Mouse (Mus musculus) frontal cortex, postnatal 14 days (tissue): ENCODE measurements at regions not wholly inside any gene's neighbourhood (a gene's known extent, or its start where the extent isn't known, plus 50 kb on each side); places are given as distances from the start of the nearest gene placed in this dataset.

Experiments used
- DNase-seq, 2 experiments: peaks; one replicate each; pipeline ENCODE4 v3.0.0; 2022; ENCODE audit warnings: low spot score in 2 of 2

DNA sequence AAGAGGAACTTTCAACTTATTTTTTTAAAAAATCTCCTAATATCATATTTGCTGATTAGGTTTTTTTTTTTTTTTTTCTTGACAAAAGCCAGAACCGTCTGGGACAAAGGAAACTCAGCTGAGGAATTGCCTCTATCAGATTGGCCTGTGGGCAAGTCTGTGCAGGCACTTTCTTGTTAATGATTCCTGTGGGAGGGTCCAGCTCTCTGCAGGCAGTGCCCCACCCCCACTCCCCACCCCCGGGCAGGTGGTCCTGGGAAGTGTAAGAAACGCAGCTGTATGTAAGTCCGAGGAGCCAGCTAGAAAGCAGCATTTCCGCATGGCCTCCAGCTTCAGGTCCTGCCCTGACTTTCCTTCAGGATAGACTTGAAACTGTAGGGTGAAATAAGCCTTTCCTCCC, 377.7 kb downstream of the Sox2 start:
- DNase-seq: no peak

DNA sequence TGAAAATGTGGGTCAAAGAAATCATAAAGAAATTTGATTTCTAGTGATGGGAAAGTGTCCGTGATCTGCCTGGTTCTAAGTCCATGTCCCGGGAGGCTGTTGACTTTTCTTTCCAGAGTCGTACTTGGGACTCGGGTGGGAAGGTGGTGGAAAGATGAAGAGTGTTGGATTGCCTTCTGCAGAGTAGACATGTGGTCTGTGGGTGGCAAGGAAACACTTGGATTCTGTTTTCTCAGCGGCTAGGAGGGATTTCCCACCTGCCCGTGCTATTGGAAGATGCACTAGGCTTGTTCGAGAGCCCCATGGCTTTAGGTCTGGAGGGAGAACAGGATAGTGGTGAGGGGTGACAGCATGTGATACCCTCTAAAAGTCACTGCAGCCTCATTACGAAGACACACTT, 379.7 kb downstream of the Sox2 start:
- peak in 1 of 2 experiments; percentile 3 for DNase-seq

DNA sequence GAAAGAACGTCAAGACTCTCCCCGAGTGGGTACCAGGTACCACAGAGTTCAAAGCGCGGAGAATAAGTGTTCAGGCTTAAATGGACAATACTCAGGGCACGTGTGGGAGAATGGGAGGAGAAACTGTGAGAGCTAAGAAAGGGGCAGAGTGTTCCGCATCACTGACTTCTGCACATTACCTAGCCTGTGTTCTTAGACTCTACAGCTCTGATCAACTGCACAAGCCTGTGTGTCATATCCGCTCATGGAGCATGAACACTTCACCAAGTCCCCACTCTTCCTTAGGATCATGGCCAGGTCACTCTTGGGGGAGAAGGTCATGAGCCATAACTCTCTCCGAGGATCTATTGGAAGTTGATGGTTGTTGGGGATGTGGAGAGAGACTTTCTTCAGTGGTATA, 383.4 kb downstream of the Sox2 start:
- DNase-seq: no peak

DNA sequence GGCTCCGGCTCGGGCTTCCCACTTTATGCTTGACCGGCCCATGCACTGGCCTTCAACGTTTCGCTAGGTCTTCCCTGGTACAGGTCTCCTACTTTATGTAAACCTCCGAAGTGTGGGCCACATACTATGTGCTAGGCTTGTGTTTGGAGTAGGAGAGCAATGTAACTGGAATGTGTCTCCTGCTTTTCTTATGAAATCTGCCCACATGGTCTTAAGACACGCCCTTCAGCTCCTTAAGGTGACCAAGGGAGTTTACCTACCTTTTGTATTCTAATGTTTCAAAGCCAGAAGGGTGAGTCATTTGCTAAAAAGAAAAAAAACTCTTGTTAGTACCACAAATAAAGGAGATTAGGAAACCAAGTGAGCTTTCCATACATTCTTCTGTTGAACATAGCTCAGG, 385.0 kb downstream of the Sox2 start:
- no peak for DNase-seq

DNA sequence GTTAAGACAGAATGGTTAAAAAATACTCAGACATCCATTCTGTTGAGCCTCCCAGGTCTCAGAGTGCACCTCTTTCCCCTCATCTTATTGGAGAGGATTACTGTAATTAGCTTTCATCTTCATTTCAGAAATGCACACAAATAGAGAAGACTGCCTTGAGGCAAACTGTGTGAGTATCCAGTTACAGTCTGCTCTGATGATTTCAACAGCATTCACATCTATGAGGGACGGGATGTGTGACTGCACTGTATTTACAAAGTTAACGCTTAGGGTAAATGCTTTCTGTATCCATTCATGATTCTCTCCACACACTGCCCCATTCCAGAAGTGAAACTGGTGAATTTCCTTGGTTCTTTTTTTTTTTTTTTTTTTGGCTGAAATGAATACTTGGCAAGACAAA, 393.5 kb downstream of the Sox2 start:
- DNase-seq: no peak

DNA sequence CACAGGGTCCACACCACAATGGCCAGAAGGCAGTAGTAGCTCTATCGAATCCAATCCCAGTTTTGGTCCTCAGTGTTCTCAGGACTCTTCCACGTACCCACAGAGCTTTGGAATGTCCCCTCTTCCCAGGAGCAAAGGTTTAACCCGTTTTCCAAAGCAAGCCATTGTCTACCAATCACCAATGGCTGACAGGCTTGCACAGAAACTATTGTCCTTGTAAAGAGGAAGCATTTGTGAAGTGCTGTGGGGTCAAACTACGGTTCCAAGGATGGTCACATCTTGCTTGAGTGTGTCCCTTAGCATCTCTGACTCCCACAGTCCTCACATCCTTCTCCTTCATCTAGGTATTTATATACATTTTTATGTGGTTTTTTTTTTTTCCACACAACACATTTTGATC, 409.2 kb downstream of the Sox2 start:
- DNase-seq: no peak

DNA sequence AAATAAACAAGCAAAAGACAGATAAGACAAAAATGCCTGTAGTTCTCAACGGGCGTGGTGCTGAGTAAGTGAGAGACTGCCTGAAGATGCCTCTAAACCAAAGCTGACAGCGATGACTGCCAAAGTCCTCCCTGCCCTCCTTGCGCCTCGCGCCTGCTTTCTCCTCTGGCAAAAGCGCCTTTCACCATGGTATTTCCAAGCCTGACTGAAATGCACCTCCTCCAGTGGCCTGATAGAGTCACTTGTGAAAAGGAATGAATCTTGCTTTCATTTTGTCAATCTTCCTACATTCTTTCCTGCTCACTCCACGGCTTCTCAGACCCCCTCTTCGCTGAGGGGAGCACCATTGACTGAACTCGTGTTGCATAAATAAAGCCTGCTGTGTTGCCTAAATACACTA, 409.8 kb downstream of the Sox2 start:
- DNase-seq: no peak

DNA sequence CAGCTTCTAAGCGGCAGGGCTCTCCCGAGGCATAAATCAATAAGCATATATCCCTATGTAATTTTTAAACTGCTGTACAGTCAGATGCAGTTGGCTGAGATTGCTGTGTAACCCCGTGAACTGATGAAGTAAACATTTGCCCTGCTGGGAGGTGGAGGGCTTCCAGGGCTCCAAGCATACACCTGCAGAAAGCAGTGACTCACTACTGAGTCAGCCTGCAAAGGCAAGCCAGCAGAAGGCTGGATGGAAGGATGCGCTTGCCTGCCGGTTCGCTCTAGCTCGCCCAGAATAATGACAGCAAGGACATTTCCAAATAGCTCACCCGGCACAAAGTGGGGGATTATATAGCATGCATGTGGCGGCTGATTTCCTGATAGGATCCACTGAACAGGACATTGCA, 416.6 kb downstream of the Sox2 start:
- DNase-seq: peak in 1 of 2 experiments; percentile 31

DNA sequence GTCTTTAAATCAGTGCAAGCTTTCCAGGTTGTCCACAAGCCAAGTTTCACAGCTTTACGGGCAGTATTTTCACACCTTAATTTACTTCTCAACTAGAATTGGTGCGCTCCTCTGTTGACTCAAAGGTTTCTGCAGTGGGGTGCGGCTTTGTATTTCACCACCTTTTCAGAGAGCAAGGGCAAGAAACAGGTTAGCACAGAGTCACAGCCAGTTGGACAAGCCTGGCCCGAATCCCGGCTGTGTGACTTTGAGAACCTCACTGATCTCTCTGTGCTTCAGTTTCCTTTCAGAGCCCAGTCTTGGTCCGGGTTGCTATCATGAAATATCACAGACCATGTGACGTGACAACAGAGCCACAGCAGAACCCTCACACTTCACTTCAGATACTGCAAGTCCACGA, 418.4 kb downstream of the Sox2 start:
- DNase-seq: no peak

DNA sequence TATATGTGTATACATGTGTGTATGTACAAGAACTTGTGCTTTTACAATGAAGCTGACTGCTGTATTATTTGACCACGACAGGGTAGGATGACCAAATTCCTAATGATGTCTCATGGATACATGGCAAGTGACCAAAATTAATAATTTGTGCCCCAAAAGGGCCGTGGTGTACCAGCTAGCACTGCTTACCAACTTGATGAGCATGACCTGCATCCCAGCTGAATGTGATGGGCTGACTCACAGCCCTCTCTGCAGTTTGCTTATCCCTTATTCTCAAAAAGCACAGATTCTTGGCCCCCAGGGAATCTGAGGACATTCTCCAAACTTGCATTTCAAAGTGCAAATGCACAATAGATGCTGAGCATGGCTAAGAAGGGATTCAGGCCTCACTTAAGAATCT, 420.8 kb downstream of the Sox2 start:
- DNase-seq: no peak

DNA sequence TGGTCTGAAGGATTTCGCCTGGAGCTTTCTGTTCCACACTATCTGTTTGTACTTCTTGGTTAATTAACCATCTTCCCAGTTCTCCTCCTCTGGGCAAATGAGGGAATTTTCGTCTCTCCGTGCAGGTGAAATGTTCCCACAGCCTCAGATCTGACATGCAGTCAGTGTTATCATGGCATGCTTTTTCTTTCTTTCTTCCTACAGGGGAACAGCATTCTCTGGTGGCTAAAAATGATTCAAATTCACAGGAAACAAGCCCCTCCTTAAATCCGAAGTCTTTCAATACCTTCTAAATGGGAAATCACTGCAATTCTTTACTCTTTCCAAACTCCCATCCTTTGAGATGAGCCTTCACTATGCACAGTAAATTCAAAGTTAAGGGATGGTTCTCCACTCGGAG, 429.7 kb downstream of the Sox2 start:
- no peak for DNase-seq

DNA sequence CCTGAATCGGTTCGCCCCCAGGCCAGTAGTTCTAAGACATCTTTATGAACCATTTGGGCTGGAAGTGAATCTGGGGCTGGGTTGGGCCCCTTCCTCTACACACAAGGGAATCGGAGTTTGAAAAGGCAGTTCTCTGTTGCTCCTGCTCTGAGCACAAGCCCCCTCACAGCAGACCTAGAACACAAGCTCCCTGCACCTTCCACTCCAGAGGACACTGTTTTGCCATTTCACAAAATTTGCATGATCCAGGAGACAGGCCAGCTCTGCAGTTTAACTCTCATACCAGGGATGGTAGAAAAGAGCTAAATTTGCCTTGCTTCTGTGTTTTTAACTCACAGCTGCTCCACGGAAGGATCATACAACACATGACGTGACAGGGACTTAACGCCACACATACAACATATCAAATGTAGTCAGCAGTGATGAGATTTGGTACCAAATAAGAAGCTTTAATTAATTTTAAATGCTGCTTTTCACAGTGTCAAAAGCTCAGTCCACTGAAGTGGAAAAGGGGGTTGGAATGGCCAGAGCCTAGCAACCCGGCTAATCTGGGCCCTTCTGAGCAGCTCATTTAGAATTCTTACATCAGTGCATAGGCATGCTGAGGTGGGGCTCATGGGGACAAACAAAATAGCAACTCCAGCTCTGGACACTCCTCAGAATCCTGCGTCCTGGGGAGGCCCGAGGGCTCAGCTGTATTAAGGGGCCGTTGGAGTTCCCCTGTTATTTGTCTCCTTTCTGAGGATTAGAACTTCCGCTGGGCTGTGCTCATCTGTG, 434.1 kb downstream of the Sox2 start:
- DNase-seq: no peak

DNA sequence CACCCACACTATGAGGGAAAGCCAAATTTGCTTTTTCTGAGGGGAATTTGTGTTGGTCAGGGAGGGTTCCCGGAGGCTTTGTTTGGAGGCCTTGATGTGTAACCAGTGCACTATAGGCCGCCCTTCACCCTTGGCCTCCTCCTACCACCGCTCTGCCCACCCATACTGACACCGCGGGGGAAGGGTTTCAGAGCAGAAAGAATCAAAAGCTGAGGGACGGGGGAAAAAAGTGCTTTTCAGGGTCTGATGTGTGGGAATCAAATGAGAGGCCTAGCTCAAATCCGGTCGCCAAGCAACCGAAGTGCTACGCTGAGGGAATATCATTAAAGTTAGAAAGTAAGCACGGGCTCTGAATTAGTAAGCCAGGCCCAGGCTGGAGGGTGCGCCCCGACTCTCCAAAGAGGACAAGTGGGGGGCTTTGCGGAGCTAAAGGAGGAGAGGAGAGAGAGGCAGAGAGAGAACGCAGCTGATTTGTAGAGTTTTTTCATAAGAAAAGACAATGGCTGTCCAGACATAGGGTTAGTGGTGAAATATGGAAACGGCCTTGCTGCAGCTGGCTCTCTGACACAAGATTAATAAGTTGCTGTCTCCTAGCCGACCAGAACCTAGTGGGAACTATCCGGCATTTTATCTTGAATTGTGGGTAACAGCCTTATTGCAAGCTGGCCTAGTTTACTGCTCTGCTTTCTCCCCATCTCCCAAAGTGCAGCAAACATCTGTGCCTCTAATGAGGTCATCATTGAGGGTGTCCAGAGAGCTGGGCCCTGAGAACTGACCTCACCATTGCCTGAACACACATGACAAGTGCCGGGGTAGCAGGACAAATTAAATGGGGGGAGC, 438.3 kb downstream of the Sox2 start:
- peak; percentile 46 to 55 for DNase-seq

DNA sequence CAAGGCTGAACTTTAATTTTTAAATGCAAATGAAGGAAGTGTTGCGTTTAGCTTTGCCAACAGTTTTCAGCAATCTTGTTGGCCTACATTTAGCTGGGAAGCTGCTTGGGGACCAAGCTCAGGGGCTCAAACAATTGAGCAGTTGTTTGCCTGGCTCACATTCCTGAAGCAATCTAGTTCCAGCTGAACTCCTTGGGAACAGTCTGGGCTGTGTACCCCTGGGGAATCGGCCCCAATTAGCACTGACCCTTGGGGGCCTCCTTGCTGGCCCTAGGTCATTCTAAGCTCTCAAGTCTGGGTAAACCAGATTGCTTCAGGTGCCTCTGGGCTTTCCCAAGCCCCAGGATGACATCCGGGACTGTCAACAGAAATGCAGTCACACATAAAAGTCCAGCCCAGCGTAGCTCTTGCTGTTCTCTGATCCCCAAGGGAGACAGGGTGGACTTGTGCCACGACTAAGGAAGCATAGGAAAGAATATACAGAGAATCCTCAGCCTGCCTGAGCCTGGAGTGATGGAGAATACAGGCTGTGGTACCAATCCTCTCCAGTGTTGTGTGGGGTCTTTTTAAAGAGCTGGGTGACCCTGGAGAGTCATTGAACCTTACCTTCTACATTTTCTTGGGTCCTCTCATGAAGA, 440.4 kb downstream of the Sox2 start:
- DNase-seq: no peak

DNA sequence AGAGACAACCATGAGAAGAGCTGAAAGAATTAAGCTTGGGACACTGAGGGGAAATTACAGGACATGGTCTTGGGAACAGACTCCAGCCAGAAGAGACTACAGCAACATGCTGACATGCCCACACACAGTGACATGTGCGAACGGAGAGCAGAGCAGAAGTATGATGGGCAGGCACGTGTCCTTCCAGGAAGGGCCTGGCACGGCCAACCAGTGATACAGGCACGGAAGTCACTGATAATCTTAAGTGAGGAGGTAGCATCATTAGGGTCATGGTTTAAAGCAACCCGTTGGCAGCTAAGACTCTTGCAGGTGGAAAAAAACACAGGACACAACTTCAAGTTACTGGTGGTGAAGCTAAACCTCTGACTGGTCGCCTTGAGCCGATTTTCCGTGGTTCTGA, 442.8 kb downstream of the Sox2 start:
- no peak for DNase-seq

DNA sequence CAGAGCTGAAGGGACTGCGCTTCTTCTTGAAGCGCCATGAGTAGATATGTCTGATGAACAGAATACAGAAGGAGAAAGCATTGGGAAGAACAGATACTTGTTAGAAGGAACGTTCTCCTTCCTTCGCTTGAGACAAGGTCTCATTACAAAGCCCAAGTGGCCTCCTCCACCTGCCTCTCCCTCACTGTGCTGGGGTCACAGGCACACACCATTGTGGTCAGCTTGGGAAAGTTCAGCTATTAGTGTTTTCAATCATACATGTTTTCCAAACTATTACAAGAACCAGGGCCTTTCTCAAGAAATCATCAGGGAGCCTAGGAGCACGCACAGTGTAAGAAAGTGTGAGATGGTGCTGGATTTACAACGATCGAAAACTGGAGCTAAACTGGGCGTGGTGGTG, 445.0 kb downstream of the Sox2 start:
- DNase-seq: no peak

DNA sequence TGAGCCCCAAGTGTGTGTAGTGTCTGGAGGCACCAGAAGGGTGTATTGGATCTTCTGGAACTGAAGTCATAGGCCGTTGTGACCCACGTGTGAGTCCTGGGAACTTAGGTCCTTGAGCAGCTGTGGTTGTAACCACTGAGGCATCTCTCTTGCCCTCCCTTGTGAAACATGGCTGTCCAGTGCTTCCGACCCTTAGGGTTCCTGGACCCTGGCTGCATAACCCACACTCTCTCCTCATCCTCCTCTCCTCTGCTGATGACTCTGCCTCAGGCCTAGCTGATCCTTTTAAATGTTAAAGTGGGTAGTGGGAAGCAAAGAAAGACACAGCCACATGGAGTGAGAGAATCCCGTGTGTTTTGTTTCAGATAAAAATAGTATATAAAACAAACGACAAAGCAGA, 446.2 kb downstream of the Sox2 start:
- no peak for DNase-seq

DNA sequence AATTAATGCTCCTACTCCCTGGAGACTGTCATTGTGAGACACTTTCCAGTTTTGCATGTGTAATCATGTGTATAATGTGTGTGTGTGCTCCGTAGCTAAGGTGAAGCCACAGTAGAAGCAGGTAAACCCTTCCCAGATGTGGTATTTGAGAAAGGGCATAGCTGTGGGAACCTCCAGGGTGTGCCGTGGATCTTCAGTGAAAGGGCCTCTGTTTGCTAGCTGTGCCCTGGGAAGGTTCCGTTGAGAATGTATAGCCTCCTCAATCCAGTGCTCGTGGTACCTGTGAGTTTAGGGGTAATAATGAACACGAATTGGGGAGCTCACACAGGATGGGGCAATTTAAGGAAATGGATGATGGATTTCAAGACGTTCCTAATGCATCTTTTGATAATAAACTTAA, 447.6 kb downstream of the Sox2 start:
- no peak for DNase-seq

DNA sequence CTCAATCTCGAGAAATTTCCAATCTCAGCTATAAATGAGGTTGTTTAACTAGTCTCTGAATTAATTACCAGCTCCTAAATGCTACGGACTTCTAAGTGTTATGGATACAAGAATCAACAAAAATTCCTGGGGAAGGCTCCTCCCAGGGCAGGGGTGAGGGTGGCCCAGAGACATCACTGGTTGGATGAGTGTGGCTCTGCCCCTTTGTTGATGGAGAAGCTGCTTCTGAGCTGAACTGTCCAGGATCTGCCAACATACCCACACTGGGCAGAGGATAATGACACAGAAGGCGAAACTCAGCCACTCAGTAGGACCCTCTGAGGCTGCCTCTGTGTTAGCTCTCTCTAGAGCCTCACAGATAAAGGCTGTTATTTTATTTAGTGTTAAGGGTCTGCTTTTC, 449.0 kb downstream of the Sox2 start:
- no peak for DNase-seq

DNA sequence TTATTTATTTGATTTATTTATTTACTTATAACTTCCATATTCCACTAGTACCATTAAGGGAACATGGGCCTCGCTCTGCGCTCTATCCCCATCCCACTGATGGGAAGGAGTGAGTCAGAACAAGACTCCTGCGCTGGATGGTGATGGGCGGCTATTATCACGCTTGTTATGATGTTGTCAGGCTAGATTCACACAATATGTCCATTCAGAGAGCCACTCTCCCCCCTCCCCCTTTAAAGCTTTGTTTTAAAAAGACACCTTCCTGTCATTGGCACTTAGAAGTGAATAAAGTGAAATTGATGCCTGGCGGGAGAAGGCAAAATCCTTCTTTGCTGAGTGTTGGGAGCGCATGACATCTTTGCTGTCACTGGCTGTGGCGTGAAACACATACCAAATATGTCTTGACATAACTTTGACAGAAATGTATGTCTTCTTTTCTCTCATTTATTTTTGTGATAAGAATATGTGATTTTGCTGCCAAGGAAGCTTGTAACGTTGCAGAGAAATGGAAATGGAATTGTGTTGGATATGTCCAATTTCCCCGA, 449.7 kb downstream of the Sox2 start:
- no peak for DNase-seq

DNA sequence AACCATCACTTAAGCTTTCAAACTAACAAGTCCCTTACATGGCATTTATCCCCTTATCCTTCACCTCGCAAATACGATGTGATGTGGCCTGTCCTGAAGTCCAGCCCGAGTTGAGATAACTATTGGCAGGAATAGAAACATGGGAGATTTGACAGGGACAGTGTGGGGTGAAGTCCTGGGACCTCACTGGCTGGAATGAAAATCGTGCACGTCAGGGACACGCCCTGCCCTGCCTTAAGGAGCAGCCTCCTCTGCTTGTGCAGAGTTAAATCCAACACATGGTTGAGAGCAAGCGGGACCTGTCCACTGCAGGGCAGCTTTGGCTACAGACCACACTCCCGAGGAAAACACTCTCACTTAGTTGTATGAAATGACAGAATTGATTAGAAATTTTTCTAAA, 451.1 kb downstream of the Sox2 start:
- no peak for DNase-seq

DNA sequence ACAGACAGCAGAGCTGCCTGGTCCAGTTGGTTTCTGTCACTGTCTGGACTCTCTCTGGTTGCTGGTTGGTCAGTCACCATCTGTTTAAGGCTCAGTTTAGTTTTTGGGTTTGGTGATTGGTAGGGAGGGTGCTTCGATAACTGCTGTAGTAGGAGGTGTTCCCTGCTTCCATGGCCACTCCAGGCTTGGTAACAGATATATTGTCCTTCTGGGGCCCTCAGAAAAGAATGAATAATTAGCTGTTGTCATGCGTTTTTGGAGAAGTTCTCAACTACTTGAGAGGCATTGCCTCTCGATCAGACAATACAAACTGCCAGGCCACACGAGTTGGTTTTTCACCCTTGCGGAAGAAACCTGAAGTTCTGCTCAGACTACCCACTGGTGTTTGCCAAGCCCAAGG, 451.7 kb downstream of the Sox2 start:
- no peak for DNase-seq
